Mouse (Mus musculus) limb, embryonic 11.5 days (tissue): ENCODE measurements around the gene Nek10. TPM values are rescaled to one million over a fixed set of nuclear protein-coding genes. Genes with fewer than 3 reads are reported as not detected.

Experiments
- ATAC-seq: fragments of 200-750 bp; cut with Nextera tagmentation; 2 replicates; pipeline ENCODE4 v1.8.0; 2017; ENCODE audit warnings: low read depth; ENCODE audit not compliant: insufficient number of reproducible peaks, low FRiP score, low TSS enrichment
- DNase-seq: peaks from one replicate; pipeline ENCODE4 v3.0.0-alpha.2; 2015; ENCODE audit warnings: low spot score
- H3K27ac ChIP-seq: fragments of 300-500 bp; sonication (generic); replicated peaks from 2 replicates; pipeline ENCODE4 v1.5.1; 2014; ENCODE audit warnings: low read depth, mild to moderate bottlenecking, low read length
- H3K27me3 ChIP-seq: fragments of 300-500 bp; sonication (generic); 2 replicates; pipeline ENCODE4 v1.6.1; 2014; ENCODE audit warnings: mild to moderate bottlenecking, low read length, mixed read lengths; ENCODE audit not compliant: control insufficient read depth, insufficient read depth
- H3K36me3 ChIP-seq: fragments of 300-500 bp; sonication (generic); 2 replicates; pipeline ENCODE4 v1.6.1; 2014; ENCODE audit warnings: mild to moderate bottlenecking, low read length, moderate library complexity, mixed read lengths; ENCODE audit not compliant: control insufficient read depth, insufficient read depth
- H3K4me1 ChIP-seq: fragments of 300-500 bp; sonication (generic); 2 replicates; pipeline ENCODE4 v1.6.1; 2014; ENCODE audit warnings: low read length, mixed read lengths; ENCODE audit not compliant: control insufficient read depth, insufficient read depth
- H3K4me2 ChIP-seq: fragments of 300-500 bp; sonication (generic); 2 replicates; pipeline ENCODE4 v1.6.1; 2014; ENCODE audit warnings: low read depth, mild to moderate bottlenecking, moderate library complexity; ENCODE audit not compliant: severe bottlenecking
- H3K4me3 ChIP-seq: fragments of 300-500 bp; sonication (generic); 2 replicates; pipeline ENCODE4 v1.5.1; 2014; ENCODE audit warnings: low read depth, low read length
- H3K9ac ChIP-seq: fragments of 300-500 bp; sonication (generic); 2 replicates; pipeline ENCODE4 v1.6.1; 2014; ENCODE audit warnings: mild to moderate bottlenecking, low read length
- H3K9me3 ChIP-seq: fragments of 300-500 bp; sonication (generic); 2 replicates; pipeline ENCODE4 v1.6.1; 2016; ENCODE audit warnings: low read length; ENCODE audit not compliant: control insufficient read depth
- WGBS: fragments of 180-500 bp; shearing (Covaris S2); extraction: QIAGEN DNeasy Blood & Tissue Kit; methylation state at CpG from one replicate; pipeline ENCODE4 v1.1.7; 2014; 5-methylcytosine and 5-hydroxymethylcytosine counted together
- polyA plus RNA-seq: library from polyadenylated mRNA; unstranded; fragments of >200 nt; fragmentation: Nextera tagmentation; extraction: Ambion mirVana; gene quantifications from 2 replicates; pipeline ENCODE4 v1.2.1, GENCODE M21; 2014

Nek10 gene
- polyA plus RNA-seq, 1 experiment from 2014 or later, result 0.05 TPM

- peak; percentile 72; the same call in 1 of the 2 replicates for ATAC-seq
- peak; percentile 60 for DNase-seq
- H3K4me1 ChIP-seq, result no peaks in the 10 kb centered on the region
- no peaks in the 10 kb centered on the region for H3K27me3 ChIP-seq
- no peak overlapping the region for H3K27ac ChIP-seq
- no peaks in the 10 kb centered on the region for H3K9me3 ChIP-seq
- 21% methylated on average over 4 of the region's 4 CpGs for whole genome bisulfite sequencing
- no peak overlapping the region for H3K4me3 ChIP-seq
- H3K4me2 ChIP-seq, result no peak overlapping the region
- no peaks in the 10 kb centered on the region for H3K36me3 ChIP-seq
- no peak overlapping the region for H3K9ac ChIP-seq
Observed at GRCm38 (mm10) chr14:14893932-14894652, 90.9 kb downstream of the Nek10 start.

GRCm38 (mm10) chr14:14894776-14895175 lies 91.6 kb downstream of the Nek10 start:
- H3K4me3 ChIP-seq, result no peak overlapping the region
- no peaks in the 10 kb centered on the region for H3K4me1 ChIP-seq
- no peak overlapping the region for H3K4me2 ChIP-seq
- no peaks in the 10 kb centered on the region for H3K9me3 ChIP-seq
- ATAC-seq (no peak), DNase-seq (no peak)
- H3K36me3 ChIP-seq, result no peaks in the 10 kb centered on the region
- H3K27ac ChIP-seq, result no peak overlapping the region
- H3K27me3 ChIP-seq, result no peaks in the 10 kb centered on the region
- no peak overlapping the region for H3K9ac ChIP-seq

GRCm38 (mm10) chr14:14895363-14895762 lies 92.1 kb downstream of the Nek10 start:
- H3K27me3 ChIP-seq, result no peaks in the 10 kb centered on the region
- DNase-seq (no peak), ATAC-seq (no peak)
- no peaks in the 10 kb centered on the region for H3K36me3 ChIP-seq
- no peak overlapping the region for H3K4me2 ChIP-seq
- H3K4me1 ChIP-seq, result no peaks in the 10 kb centered on the region
- no peak overlapping the region for H3K27ac ChIP-seq
- no peak overlapping the region for H3K9ac ChIP-seq
- 90% methylated on average over 2 of the region's 2 CpGs for WGBS
- no peaks in the 10 kb centered on the region for H3K9me3 ChIP-seq
- H3K4me3 ChIP-seq, result no peak overlapping the region

GRCm38 (mm10) chr14:14896399-14897136 lies 93.4 kb downstream of the Nek10 start:
- ATAC-seq (no peak), DNase-seq (no peak)
- no peaks in the 10 kb centered on the region for H3K4me1 ChIP-seq
- H3K36me3 ChIP-seq, result no peaks in the 10 kb centered on the region
- H3K27me3 ChIP-seq, result no peaks in the 10 kb centered on the region
- WGBS, result 85% methylated on average over 3 of the region's 3 CpGs
- H3K9me3 ChIP-seq, result no peaks in the 10 kb centered on the region
- H3K27ac ChIP-seq, result no peak overlapping the region
- H3K4me3 ChIP-seq, result no peak overlapping the region
- H3K9ac ChIP-seq, result no peak overlapping the region
- no peak overlapping the region for H3K4me2 ChIP-seq

- DNase-seq (peak; percentile 72), ATAC-seq (0 out of 2 replicates have a peak, but pooled peaks have one; percentile 57)
- H3K4me1 ChIP-seq, result no peaks in the 10 kb centered on the region
- H3K27ac ChIP-seq, result no peak overlapping the region
- H3K27me3 ChIP-seq, result no peaks in the 10 kb centered on the region
- H3K9me3 ChIP-seq, result no peaks in the 10 kb centered on the region
- no peaks in the 10 kb centered on the region for H3K36me3 ChIP-seq
- no peak overlapping the region for H3K4me2 ChIP-seq
- H3K9ac ChIP-seq, result no peak overlapping the region
- WGBS, result 12% methylated on average over 9 of the region's 9 CpGs
- no peak overlapping the region for H3K4me3 ChIP-seq
Observed at GRCm38 (mm10) chr14:14904750-14905529, 101.7 kb downstream of the Nek10 start.

GRCm38 (mm10) chr14:14905530-14905852 lies 102.3 kb downstream of the Nek10 start:
- 70% methylated on average over 5 of the region's 5 CpGs for WGBS
- Histone ChIP-seq H3K4me3 (no peak overlapping the region), H3K36me3 (no peaks in the 10 kb centered on the region), H3K9me3 (no peaks in the 10 kb centered on the region), H3K27ac (no peak overlapping the region), H3K9ac (no peak overlapping the region), H3K4me2 (no peak overlapping the region), H3K27me3 (no peaks in the 10 kb centered on the region), H3K4me1 (no peaks in the 10 kb centered on the region)
- DNase-seq (no peak), ATAC-seq (no peak)

- no peaks in the 10 kb centered on the region for H3K4me1 ChIP-seq
- H3K9me3 ChIP-seq, result no peaks in the 10 kb centered on the region
- no peak for ATAC-seq
- H3K4me2 ChIP-seq, result no peak overlapping the region
- H3K36me3 ChIP-seq, result no peaks in the 10 kb centered on the region
- H3K4me3 ChIP-seq, result no peak overlapping the region
- 82% methylated on average over 1 of the region's 1 CpGs for WGBS
- no peak overlapping the region for H3K9ac ChIP-seq
- no peak overlapping the region for H3K27ac ChIP-seq
- DNase-seq, result no peak
- H3K27me3 ChIP-seq, result no peaks in the 10 kb centered on the region
Observed at GRCm38 (mm10) chr14:14925615-14926014, 122.4 kb downstream of the Nek10 start.

GRCm38 (mm10) chr14:14927559-14927958 lies 124.3 kb downstream of the Nek10 start:
- H3K27me3 ChIP-seq, result no peaks in the 10 kb centered on the region
- H3K9me3 ChIP-seq, result no peaks in the 10 kb centered on the region
- WGBS, result 83% methylated on average over 2 of the region's 2 CpGs
- H3K36me3 ChIP-seq, result no peaks in the 10 kb centered on the region
- no peak overlapping the region for H3K4me3 ChIP-seq
- H3K4me1 ChIP-seq, result no peaks in the 10 kb centered on the region
- no peak overlapping the region for H3K9ac ChIP-seq
- no peak for ATAC-seq
- no peak for DNase-seq
- H3K4me2 ChIP-seq, result no peak overlapping the region
- H3K27ac ChIP-seq, result no peak overlapping the region
